In genomic region chr5:125071919-125072318, GRCm38 (mm10) we compare ENCODE assay signal across 10 mouse cellular contexts.
DNase-seq lines count a peak whose midpoint lies in the region; ATAC-seq and TF ChIP-seq lines count a peak whose summit lies in the region.
"Had no signal": no experiment of that assay in that cellular context is flagged by ENCODE, and none has a peak within 500 bp of the region (broad histone marks: within the 10 kb centered on the region; RNA-seq: fewer than 3 reads in every experiment).

No protein-coding gene starts in this region.

- no peak for TF ChIP-seq CTCF in Patski (IDR thresholded peaks at IDR 0.05)
- no peak for TF ChIP-seq CTCF in heart, postnatal 0 days (IDR thresholded peaks at IDR 0.05; ENCODE audit: low read depth)
- no peak for TF ChIP-seq CTCF in lung, postnatal 0 days (IDR thresholded peaks at IDR 0.05)

- 0 out of 2 replicates have a peak, but pooled peaks cover 6% of the 10 kb centered on the region for H3K36me3 ChIP-seq in hindbrain, embryonic 16.5 days (ENCODE audit: control insufficient read depth, insufficient read depth, low read length)
- H3K36me3 ChIP-seq in hindbrain, embryonic 14.5 days (replicated peaks; ENCODE audit: control insufficient read depth, insufficient read depth) = peaks cover 6% of the 10 kb centered on the region; the same call in 1 of the 2 replicates
- H3K36me3 ChIP-seq in heart, postnatal 0 days (replicated peaks; ENCODE audit: control insufficient read depth, insufficient read depth, low read length) = peaks cover 19% of the 10 kb centered on the region
- H3K36me3 ChIP-seq in lung, postnatal 0 days (ENCODE audit: insufficient read depth, low read length) = 0 out of 2 replicates have a peak, but pooled peaks cover 6% of the 10 kb centered on the region

- peak overlapping the region; percentile 31; the same call in 1 of the 2 replicates for H3K27ac ChIP-seq in hindbrain, embryonic 16.5 days (ENCODE audit: low read depth, low read length)
- H3K27ac ChIP-seq in hindbrain, embryonic 14.5 days = no peak overlapping the region
- H3K27ac ChIP-seq in heart, postnatal 0 days (ENCODE audit: low read depth) = peak overlapping the region; percentile 71
- peak overlapping the region; percentile 90 for H3K27ac ChIP-seq in lung, postnatal 0 days (ENCODE audit: low read length)

- CTCF ChIA-PET in Patski (lab: Charles Lee) = interaction anchor here (1.0 to 1.7 kb wide), 4 partner anchors 15 to 199 kb away, joined by 3 to 4 read pairs (median 4); no protein-coding TSS in a partner anchor

- H3K4me2 ChIP-seq in hindbrain, embryonic 16.5 days (ENCODE audit: low read length) = no peak overlapping the region
- H3K4me2 ChIP-seq in hindbrain, embryonic 14.5 days (replicated peaks) = no peak overlapping the region
- no peak overlapping the region for H3K4me2 ChIP-seq in heart, postnatal 0 days (ENCODE audit: low read depth, low read length)
- H3K4me2 ChIP-seq in lung, postnatal 0 days (replicated peaks; ENCODE audit: low read depth, low read length) = 0 out of 2 replicates have a peak overlapping the region, but pooled peaks have one; percentile 3

- WGBS in hindbrain, embryonic 16.5 days = 78% methylated on average over 4 of the region's 4 CpGs
- WGBS in hindbrain, embryonic 14.5 days = 71% methylated on average over 4 of the region's 4 CpGs
- WGBS in heart, postnatal 0 days = 55% methylated on average over 4 of the region's 4 CpGs
- 3% methylated on average over 4 of the region's 4 CpGs for WGBS in lung, postnatal 0 days

- no peak overlapping the region for H3K9ac ChIP-seq in hindbrain, embryonic 16.5 days (ENCODE audit: low read depth, low read length)
- no peak overlapping the region for H3K9ac ChIP-seq in hindbrain, embryonic 14.5 days
- H3K9ac ChIP-seq in heart, postnatal 0 days (replicated peaks; ENCODE audit: low read depth, low read length) = no peak overlapping the region
- H3K9ac ChIP-seq in lung, postnatal 0 days (replicated peaks; ENCODE audit: low read depth) = no peak overlapping the region

- H3K9me3 ChIP-seq in hindbrain, embryonic 16.5 days (ENCODE audit: control insufficient read depth, low read length) = no peaks in the 10 kb centered on the region
- no peaks in the 10 kb centered on the region for H3K9me3 ChIP-seq in hindbrain, embryonic 14.5 days (ENCODE audit: control insufficient read depth, low read length)
- no peaks in the 10 kb centered on the region for H3K9me3 ChIP-seq in heart, postnatal 0 days (replicated peaks; ENCODE audit: control insufficient read depth, low read length)
- H3K9me3 ChIP-seq in lung, postnatal 0 days (ENCODE audit: low read length) = no peaks in the 10 kb centered on the region

- no peak for DNase-seq in hindbrain, embryonic 14.5 days (ENCODE audit: low spot score)
- DNase-seq in Patski (ENCODE audit: low read depth, low spot score) = no peak
- no peak for DNase-seq in heart, postnatal 0 days (ENCODE audit: low spot score)
- DNase-seq in lung, postnatal 0 days (ENCODE audit: low spot score) = peak; percentile 95
- no peak for DNase-seq in left cerebral cortex, postnatal 25 days (ENCODE audit: low spot score in 2 of 2)
- DNase-seq in left cerebral cortex, postnatal 4 days = no peak
- DNase-seq: cerebellum, adult 9-10 months had no signal

- no peak overlapping the region for H3K4me3 ChIP-seq in hindbrain, embryonic 16.5 days (ENCODE audit: low read length)
- H3K4me3 ChIP-seq in hindbrain, embryonic 14.5 days (replicated peaks; ENCODE audit: low read length) = no peak overlapping the region
- no peak overlapping the region for H3K4me3 ChIP-seq in heart, postnatal 0 days (ENCODE audit: low read depth, low read length)
- H3K4me3 ChIP-seq in lung, postnatal 0 days (ENCODE audit: low read depth, low read length) = no peak overlapping the region

- H3K4me1 ChIP-seq in hindbrain, embryonic 16.5 days (ENCODE audit: control insufficient read depth, insufficient read depth, low read depth, low read length) = peaks cover 32% of the 10 kb centered on the region
- peaks cover 29% of the 10 kb centered on the region for H3K4me1 ChIP-seq in hindbrain, embryonic 14.5 days (replicated peaks; ENCODE audit: control insufficient read depth, insufficient read depth, low read length)
- peaks cover 68% of the 10 kb centered on the region for H3K4me1 ChIP-seq in heart, postnatal 0 days (ENCODE audit: control insufficient read depth, insufficient read depth)
- peaks cover 33% of the 10 kb centered on the region for H3K4me1 ChIP-seq in lung, postnatal 0 days (ENCODE audit: insufficient read depth, low read depth, low read length)

- TF ChIP-seq EP300 in heart, postnatal 0 days (IDR thresholded peaks at IDR 0.05; ENCODE audit: low read depth) = no peak
- peak; percentile 78 for TF ChIP-seq EP300 in lung, postnatal 0 days (IDR thresholded peaks at IDR 0.05)

- POLR2A ChIA-PET in Patski (lab: Charles Lee) = interaction anchor here (1.3 to 1.4 kb wide), 2 partner anchors 9 to 106 kb away, joined by 3 to 6 read pairs; no protein-coding TSS in a partner anchor

- intact Hi-C loops in left cerebral cortex, postnatal 25 days (cut with DNase I) = no loop called here
- intact Hi-C loops in left cerebral cortex, postnatal 4 days (cut with DNase I) = no loop called here

- H3K27me3 ChIP-seq in hindbrain, embryonic 16.5 days (replicated peaks; ENCODE audit: control insufficient read depth, insufficient read depth, low read length) = no peaks in the 10 kb centered on the region
- no peaks in the 10 kb centered on the region for H3K27me3 ChIP-seq in hindbrain, embryonic 14.5 days (ENCODE audit: control insufficient read depth, insufficient read depth, low read length)
- H3K27me3 ChIP-seq in Patski = no peaks in the 10 kb centered on the region
- H3K27me3 ChIP-seq in heart, postnatal 0 days (ENCODE audit: control insufficient read depth, insufficient read depth, low read length) = no peaks in the 10 kb centered on the region
- no peaks in the 10 kb centered on the region for H3K27me3 ChIP-seq in lung, postnatal 0 days (replicated peaks; ENCODE audit: insufficient read depth, low read length)

- in situ Hi-C loops in Patski (cut with MboI; ENCODE audit: low pct_unique_long_range_greater_than_20kb) = loop anchor here (5.0 kb wide), 2 partner anchors 105 to 175 kb away; partner anchors contain the start of gene Ncor2

- no peak for ATAC-seq in hindbrain, embryonic 16.5 days
- no peak for ATAC-seq in hindbrain, embryonic 14.5 days (ENCODE audit: low FRiP score)
- peak; percentile 5 for ATAC-seq in Patski
- ATAC-seq in heart, postnatal 0 days (ENCODE audit: insufficient read depth, low read depth) = no peak
- ATAC-seq in lung, postnatal 0 days = peak; percentile 82
- ATAC-seq in erythroblast, adult 5-6 weeks (replicated peaks; ENCODE audit: low FRiP score, poor library complexity, severe bottlenecking) = no peak
- ATAC-seq: forebrain, embryonic 16.5 days had no signal

Comparison
In these comparisons a context has a peak if more than half of its experiments do, and no peak if none do; other contexts are left out.
1. ATAC-seq: peak in Patski (single experiment) and lung, postnatal 0 days (single experiment); none in hindbrain, embryonic 16.5 days (single experiment), hindbrain, embryonic 14.5 days (single experiment), heart, postnatal 0 days (single experiment) and erythroblast, adult 5-6 weeks (single experiment).